Mouse (Mus musculus): ENCODE measurements at regions not wholly inside any gene's neighbourhood (a gene's known extent, or its start where the extent isn't known, plus 50 kb on each side); places are given as distances from the start of the nearest gene placed in this dataset.
A peak's percentile ranks its signal among the peaks of the same experiment; 100 is the strongest.
"Not testable (repeated sequence)": the region's sequence is repeated elsewhere in the genome, so short reads cannot be mapped to it uniquely, and the experiment has no call there.

DNA sequence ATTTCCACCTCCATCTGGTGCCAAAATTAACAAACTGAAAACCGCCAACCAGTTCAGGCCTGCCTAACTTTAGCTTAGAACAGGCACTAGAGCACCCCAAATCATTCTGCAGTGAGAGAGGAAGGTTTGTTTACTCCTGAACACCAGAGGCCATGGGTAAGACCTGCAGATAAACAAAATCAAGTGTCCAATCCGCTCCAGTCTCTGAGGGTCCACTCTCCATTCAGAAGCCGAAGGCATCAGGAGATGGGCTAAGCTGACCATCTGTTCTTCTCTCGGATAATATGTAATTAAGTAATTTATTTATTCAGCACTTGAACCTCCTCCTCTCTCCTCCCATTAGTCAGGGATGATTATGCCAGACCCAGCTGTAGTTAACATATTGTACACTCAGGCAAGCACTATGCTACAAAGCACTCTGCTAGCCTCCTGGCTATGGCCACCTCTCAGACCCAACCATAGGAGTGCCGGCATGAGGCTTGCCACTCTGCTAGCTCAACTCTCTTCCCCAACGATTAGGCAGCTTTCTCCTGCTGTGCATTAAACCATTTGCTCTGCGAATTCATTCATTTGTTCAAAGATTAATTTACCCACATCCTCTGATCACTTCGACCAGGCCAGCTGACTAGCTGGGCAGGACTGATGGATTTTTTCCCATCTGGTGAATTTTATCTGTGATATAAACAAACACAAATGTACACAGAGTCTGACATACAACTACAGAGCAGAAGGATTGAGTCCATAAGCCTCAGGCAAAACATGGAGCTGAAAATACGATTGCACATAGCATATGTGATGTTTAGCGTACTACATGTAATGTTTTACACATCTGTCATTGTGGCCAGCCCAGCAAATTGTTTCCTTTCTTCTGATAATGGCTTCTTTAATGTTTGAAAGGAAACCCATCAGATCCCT lies 184.4 kb downstream of the Mat2b start:
- no peak for DNase-seq

- no peak for DNase-seq
These were observed 203.4 kb downstream of the Mat2b start for GRCm38 (mm10) chr11:40491599-40491998.

DNA sequence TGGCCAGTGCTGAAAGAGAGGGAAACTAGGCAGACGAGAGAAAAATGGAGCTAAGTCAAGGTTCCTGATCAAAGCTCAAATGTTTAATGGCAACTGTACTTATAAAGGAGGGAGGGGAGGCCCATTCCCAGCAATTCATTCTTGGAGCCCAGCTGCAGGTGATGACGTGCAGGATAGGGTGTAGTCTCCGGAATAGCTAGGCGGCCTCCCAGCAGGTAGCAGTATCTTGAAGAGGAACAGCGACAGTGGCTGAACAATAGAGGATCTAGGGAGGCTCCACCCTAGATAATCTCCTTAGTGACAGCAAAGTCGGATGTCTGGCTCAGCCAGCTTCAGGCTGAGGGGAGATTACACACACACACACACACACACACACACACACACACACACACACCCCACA lies 216.8 kb downstream of the Mat2b start:
- not testable (repeated sequence) for DNase-seq

- DNase-seq = no peak
These were observed 217.7 kb downstream of the Mat2b start for GRCm38 (mm10) chr11:40477294-40477693.

DNA sequence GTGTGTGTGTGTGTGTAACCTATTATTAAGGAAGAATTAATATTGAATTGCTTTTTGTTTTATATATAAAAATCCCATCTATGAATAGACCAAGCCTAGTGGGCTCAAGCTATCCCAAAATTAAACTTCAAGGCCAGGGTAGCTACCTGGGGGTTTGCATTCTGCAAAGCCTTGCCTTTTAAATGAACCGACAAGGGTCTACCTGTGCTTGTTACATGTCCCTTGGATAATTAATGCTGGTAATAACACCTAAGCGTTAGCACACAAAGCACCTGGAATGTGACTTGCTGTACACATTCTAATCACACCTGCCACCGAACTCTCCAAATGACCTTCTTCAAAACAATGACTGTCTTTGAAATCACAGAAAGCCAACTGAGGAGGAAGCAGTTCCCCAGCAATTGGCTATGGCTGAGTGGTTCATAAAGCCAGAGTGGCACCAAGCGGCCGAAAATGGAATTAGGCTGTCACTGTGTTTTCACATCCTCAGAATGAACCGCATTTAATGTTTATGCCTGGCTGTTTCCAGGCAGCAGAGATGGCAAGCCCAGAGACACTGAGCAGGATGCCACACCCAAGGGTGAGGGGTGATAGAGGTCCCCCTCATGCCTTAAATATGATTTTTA lies 225.8 kb downstream of the Mat2b start:
- peak; percentile 3 for DNase-seq

GRCm38 (mm10) chr11:40456571-40456970 lies 238.4 kb downstream of the Mat2b start:
- no peak for DNase-seq

- not testable (repeated sequence) for DNase-seq
These were observed 240.0 kb downstream of the Mat2b start for GRCm38 (mm10) chr11:40454994-40455393.

DNA sequence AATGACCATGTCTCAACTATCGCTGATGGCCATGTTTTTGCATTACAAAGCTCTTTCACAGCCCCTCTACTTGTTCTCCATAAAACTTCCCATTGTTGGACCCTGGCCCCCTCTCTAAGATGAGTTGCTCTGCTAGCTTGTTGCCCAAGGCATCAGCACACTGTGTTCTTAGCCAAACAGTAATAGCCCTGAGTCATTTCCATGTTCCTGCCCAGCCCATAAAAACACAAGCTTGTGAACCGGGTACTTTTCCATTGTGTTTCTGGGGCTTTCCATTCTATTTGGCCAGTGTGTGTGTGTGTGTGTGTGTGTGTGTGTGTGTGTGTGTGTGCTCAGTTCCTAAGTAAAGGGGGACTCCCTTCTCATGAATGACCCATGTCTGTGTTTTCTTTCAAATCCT lies 248.2 kb downstream of the Mat2b start:
- DNase-seq = no peak

DNA sequence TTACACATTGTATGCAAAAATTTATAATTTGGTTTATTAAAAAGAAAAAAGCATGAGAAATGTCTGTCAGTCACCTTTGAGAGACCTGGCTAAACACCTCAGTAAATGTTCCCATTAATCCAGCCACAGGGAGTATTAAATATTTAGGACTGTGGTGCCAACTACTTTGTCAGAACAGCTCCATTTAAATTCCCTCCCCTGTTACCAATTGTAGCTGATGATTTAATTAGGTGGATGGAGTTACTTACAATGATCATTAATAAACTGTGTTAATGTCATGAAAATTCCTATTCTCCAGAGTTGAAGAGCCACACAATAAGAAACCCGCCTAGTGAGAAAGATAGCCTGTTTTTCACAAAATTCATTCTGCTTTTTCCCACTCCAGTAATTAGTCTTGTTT lies 261.0 kb downstream of the Mat2b start:
- DNase-seq = no peak

GRCm38 (mm10) chr11:40428858-40429257 lies 266.1 kb downstream of the Mat2b start:
- no peak for DNase-seq

GRCm38 (mm10) chr11:40424316-40424715 lies 270.7 kb downstream of the Mat2b start:
- no peak for DNase-seq

DNA sequence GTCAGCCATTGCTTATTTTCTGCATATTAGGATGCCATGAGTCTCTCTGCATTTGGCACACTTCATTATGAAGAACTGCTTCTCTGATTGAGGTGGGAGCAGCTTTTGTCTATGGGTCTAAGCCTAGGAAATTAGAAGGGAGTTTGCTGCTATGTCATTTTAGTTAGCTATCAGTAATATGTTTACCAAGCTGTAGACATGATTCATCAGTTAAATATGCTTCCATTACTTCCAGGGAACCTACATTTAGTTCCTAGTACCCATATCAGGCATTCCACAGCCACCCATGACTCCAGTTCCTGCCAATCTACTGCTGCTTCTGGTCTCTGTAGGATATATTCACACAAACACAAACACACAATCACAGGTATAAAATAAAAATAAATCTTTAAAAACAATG lies 287.4 kb downstream of the Mat2b start:
- no peak for DNase-seq

DNA sequence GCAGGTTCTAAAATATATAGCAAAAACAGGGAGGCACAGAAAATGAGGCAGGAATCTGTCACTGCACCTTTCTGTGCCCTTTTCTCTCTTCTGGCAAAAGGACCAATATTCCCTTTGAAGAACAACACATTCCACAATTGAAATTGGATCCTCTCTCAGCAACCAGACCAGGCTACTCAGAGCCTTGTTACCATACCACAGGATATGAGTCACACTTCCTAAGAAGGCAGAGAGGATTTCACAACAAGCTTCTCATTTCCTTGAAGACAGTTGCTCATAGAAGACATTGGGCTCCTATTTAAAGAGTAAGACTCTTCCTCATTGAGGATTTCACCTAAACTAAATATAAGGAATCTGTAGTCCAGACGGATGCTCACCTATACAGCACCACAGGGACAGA lies 292.8 kb downstream of the Mat2b start:
- no peak for DNase-seq

GRCm38 (mm10) chr11:40397453-40398104 lies 297.4 kb downstream of the Mat2b start:
- DNase-seq = no peak

DNA sequence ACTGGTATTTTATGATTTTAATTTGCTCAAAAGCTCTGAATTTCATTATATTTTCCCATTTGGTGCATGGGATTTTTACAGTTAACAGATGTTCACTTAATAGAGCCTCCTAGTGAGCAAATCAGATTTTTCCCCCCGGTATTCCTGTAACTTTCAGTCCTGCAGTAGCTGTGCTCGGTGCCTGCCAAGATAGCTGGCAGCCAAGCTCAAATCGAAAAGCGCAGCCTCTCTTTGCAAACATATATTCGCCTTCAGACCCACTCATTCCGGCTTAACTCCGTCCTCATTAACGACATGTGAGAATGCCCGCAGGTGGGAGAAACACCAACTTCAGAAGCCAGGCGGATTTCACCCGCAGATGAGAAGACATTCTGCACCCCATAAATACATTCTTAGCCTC lies 299.7 kb downstream of the Mat2b start:
- DNase-seq = no peak

GRCm38 (mm10) chr11:40394864-40395266 lies 300.1 kb downstream of the Mat2b start:
- DNase-seq = no peak

DNA sequence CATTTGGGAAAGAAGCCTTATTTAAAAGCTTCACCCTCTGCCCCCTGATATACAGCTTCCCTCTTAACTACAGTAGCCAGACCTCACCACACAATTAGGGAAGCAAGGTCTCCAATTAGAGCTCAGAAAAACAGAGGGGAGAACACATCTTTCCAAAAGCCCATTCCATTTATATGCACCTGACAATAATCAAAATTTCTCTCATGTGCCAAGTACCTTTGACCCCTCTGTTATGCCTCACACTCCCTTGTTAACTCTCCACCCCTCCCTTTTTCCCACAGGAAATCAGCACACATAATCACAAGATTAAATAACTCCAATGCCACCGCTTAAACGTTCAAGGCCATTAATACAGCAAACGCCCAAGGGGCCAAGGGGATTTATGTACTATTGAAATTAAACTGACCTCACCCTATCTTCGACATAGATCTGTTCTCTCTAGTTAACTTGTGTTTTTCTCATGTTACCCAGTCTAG lies 300.7 kb downstream of the Mat2b start:
- DNase-seq = no peak

- no peak for DNase-seq
These were observed 314.3 kb downstream of the Mat2b start for GRCm38 (mm10) chr11:40380696-40381095.

GRCm38 (mm10) chr11:40371696-40372095 lies 323.3 kb downstream of the Mat2b start:
- no peak for DNase-seq

GRCm38 (mm10) chr11:40366573-40366972 lies 328.4 kb downstream of the Mat2b start:
- DNase-seq = no peak

DNA sequence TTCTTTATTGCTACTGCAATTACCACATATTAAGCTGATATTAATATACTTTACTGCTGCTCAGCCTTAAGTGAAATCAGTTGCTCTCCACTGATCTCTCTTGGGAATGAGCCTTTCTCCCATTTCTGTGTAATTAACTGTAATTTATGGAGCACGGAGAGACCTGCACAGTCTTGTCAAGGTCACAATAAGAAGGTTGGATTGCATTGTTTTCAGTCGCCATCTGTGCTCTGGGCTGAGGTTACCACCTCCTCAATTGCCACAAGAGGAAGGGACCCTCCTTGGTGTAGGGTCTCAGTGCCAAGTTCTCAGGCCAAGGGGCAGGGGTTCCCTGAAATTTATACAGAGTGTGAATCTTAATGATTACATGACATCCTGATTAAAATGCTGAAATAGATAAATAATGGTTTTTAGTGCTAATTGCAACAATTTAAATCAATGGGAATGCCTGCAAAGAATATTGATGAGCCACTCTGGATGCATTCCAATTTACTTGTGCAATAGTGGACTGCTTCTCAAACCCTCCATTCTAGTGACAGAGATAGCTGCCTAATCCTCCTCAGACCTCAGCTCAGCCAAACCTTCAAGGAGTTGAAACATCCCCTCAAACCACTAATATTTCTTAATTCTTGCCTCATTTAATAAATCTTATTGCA lies 332.3 kb downstream of the Mat2b start:
- no peak for DNase-seq

All from cerebellum, adult 8-10 months (tissue).